In the genomic region with DNA sequence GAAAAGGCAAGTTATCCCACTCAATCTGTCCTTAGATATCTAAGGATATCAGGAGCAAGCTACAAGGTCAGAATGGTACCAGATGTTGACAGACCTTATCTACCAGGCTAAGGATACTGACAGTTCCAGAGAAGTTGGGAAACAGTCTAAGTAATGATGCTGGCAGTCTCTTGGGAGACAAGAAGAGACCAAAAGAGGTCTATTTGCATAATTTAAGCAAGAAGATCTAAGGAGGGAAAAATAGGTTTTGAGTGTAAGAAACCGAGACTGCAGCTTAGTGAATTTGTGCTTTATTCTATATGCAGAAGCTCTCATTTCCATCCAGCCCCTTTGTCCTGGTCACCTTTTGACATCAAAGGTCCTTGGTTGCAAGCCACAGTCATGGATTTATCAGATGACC, we compare ENCODE assay signal across 31 mouse cellular contexts.
"Had no signal": no experiment of that assay in that cellular context is flagged by ENCODE, and none has a peak within 500 bp of the region (broad histone marks: within the 10 kb centered on the region; RNA-seq: fewer than 3 reads in every experiment).

No protein-coding gene starts in this region.

- H3K36me3 ChIP-seq: limb, embryonic 10.5 days; limb, embryonic 12.5 days; limb, embryonic 13.5 days; limb, embryonic 15.5 days; liver, embryonic 12.5 days; liver, embryonic 13.5 days; liver, embryonic 15.5 days; lung, embryonic 15.5 days; midbrain, embryonic 10.5 days; midbrain, embryonic 12.5 days; midbrain, embryonic 13.5 days; midbrain, embryonic 15.5 days had no signal

- H3K27me3 ChIP-seq: liver, embryonic 13.5 days; liver, embryonic 15.5 days; lung, embryonic 15.5 days; midbrain, embryonic 12.5 days; midbrain, embryonic 13.5 days; midbrain, embryonic 15.5 days had no signal

- H3K4me1 ChIP-seq: liver, embryonic 12.5 days; liver, embryonic 13.5 days; liver, embryonic 15.5 days; lung, embryonic 15.5 days; midbrain, embryonic 12.5 days had no signal

- H3K9ac ChIP-seq: limb, embryonic 12.5 days; limb, embryonic 13.5 days; limb, embryonic 15.5 days; liver, embryonic 12.5 days; liver, embryonic 13.5 days; liver, embryonic 14.5 days; liver, embryonic 15.5 days; liver, postnatal 0 days; lung, embryonic 14.5 days; lung, embryonic 15.5 days; midbrain, embryonic 12.5 days; midbrain, embryonic 13.5 days; midbrain, embryonic 15.5 days had no signal

- H3K9me3 ChIP-seq: limb, embryonic 10.5 days; limb, embryonic 12.5 days; limb, embryonic 13.5 days; limb, embryonic 15.5 days; liver, embryonic 12.5 days; liver, embryonic 13.5 days; liver, embryonic 15.5 days; lung, embryonic 15.5 days; megakaryocyte, embryonic 14.5 days; midbrain, embryonic 10.5 days; midbrain, embryonic 12.5 days; midbrain, embryonic 13.5 days; midbrain, embryonic 15.5 days had no signal

- ATAC-seq: liver, embryonic 12.5 days; liver, postnatal 0 days; lung, postnatal 0 days; midbrain, embryonic 13.5 days; midbrain, embryonic 15.5 days; midbrain, embryonic 16.5 days had no signal

- H3K4me2 ChIP-seq: limb, embryonic 12.5 days; limb, embryonic 13.5 days; limb, embryonic 15.5 days; liver, embryonic 11.5 days; liver, embryonic 12.5 days; liver, embryonic 13.5 days; liver, embryonic 15.5 days; lung, embryonic 14.5 days; lung, embryonic 15.5 days; midbrain, embryonic 11.5 days; midbrain, embryonic 12.5 days; midbrain, embryonic 13.5 days; midbrain, embryonic 15.5 days had no signal

- DNase-seq: left cerebral cortex, postnatal 4 days; liver; liver, embryonic 13.5 days; liver, postnatal 0 days; lung, adult 18-20 months; lung, adult 2 months; lung, embryonic 14.5 days; lung, postnatal 10 days; lung, postnatal 14 days; lung, postnatal 36 days; lung, postnatal 4 days; midbrain, embryonic 14.5 days had no signal

- H3K27ac ChIP-seq: limb, embryonic 10.5 days; limb, embryonic 12.5 days; limb, embryonic 13.5 days; limb, embryonic 15.5 days; liver, embryonic 12.5 days; liver, embryonic 13.5 days; liver, embryonic 14.5 days; liver, embryonic 15.5 days; lung, embryonic 15.5 days; macrophage; midbrain, embryonic 10.5 days; midbrain, embryonic 12.5 days; midbrain, embryonic 13.5 days; midbrain, embryonic 15.5 days had no signal

- H3K4me3 ChIP-seq: limb, embryonic 10.5 days; limb, embryonic 12.5 days; limb, embryonic 13.5 days; limb, embryonic 15.5 days; liver, embryonic 12.5 days; liver, embryonic 13.5 days; liver, embryonic 15.5 days; lung, embryonic 15.5 days; megakaryocyte, embryonic 14.5 days; midbrain, embryonic 10.5 days; midbrain, embryonic 12.5 days; midbrain, embryonic 13.5 days; midbrain, embryonic 15.5 days; myocyte had no signal
